Mouse (Mus musculus): ENCODE measurements around the gene Chp2.

DNA sequence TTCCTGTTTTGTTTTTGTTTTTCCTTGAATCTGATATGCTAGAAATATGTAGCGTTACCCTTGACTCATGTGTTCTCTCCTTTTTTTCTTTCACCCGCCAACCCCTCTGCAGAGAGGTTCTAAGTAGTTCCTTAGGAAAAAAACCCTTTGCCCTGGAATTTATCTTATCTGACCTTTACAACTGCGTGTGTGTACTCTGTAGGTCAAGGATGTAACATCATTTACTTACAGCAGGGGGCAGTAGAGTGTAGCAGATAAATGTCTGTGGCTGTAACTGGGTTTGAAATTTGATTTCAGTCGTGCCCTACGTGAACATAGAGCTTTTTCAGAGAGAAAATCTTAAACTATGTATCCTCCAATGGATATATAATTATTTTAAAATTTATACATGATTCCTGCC is 20.0 kb upstream of the Chp2 start:
- TF ChIP-seq POLR2A (IDR thresholded peaks at IDR 0.05; ENCODE audit: control insufficient read depth, extremely low read depth, insufficient read depth, low read length, poor library complexity), result no peak
- no peak for TF ChIP-seq CTCF (IDR thresholded peaks at IDR 0.05; ENCODE audit: borderline replicate concordance, control insufficient read depth, extremely low read depth, insufficient read depth, low read length, poor library complexity)

Measured in thymus, adult 2 months (tissue).